Mouse (Mus musculus): ENCODE measurements around the gene H1foo. TPM values are rescaled to one million over a fixed set of nuclear protein-coding genes. Genes with fewer than 3 reads are reported as not detected.

The H1foo gene
- polyA plus RNA-seq, 1 experiment from 2014 or later: not detected

GRCm38 (mm10) chr6:115969103-115969502 lies 24.4 kb downstream of the H1foo start:
- peaks cover under 1% of the 10 kb centered on the region; the same call in 1 of the 2 replicates for H3K27me3 ChIP-seq (ENCODE audit: poor library complexity, severe bottlenecking)
- WGBS: 78% methylated on average over 9 of the region's 9 CpGs
- no peak for DNase-seq (ENCODE audit: extremely low spot score, low spot score)
- no peak overlapping the region for H3K4me3 ChIP-seq
- H3K27ac ChIP-seq: peak overlapping the region; percentile 63; the same call in 1 of the 2 replicates
- peaks cover 34% of the 10 kb centered on the region for H3K4me1 ChIP-seq
- no peaks in the 10 kb centered on the region for H3K9me3 ChIP-seq
- H3K36me3 ChIP-seq (replicated peaks): 0 out of 2 replicates have a peak, but pooled peaks cover 2% of the 10 kb centered on the region

GRCm38 (mm10) chr6:115969952-115970351 lies 25.2 kb downstream of the H1foo start:
- WGBS: 60% methylated on average over 5 of the region's 6 CpGs
- Histone ChIP-seq H3K36me3 (replicated peaks) (0 out of 2 replicates have a peak, but pooled peaks cover 2% of the 10 kb centered on the region), H3K4me1 (peaks cover 38% of the 10 kb centered on the region), H3K4me3 (no peak overlapping the region), H3K27ac (no peak overlapping the region), H3K9me3 (no peaks in the 10 kb centered on the region), H3K27me3 (ENCODE audit: poor library complexity, severe bottlenecking) (no peaks in the 10 kb centered on the region)
- DNase-seq (ENCODE audit: extremely low spot score, low spot score): no peak

- peak overlapping the region; percentile 31; the same call in 1 of the 2 replicates for H3K27ac ChIP-seq
- no peaks in the 10 kb centered on the region for H3K9me3 ChIP-seq
- peaks cover 41% of the 10 kb centered on the region for H3K4me1 ChIP-seq
- no peak for DNase-seq (ENCODE audit: extremely low spot score, low spot score)
- H3K27me3 ChIP-seq (ENCODE audit: poor library complexity, severe bottlenecking): no peaks in the 10 kb centered on the region
- H3K4me3 ChIP-seq: no peak overlapping the region
- 84% methylated on average over 13 of the region's 13 CpGs for WGBS
- H3K36me3 ChIP-seq (replicated peaks): 0 out of 2 replicates have a peak, but pooled peaks cover 2% of the 10 kb centered on the region
Observed at GRCm38 (mm10) chr6:115971273-115972060, 26.7 kb downstream of the H1foo start.

GRCm38 (mm10) chr6:115972083-115972764 lies 27.5 kb downstream of the H1foo start:
- Histone ChIP-seq H3K9me3 (no peaks in the 10 kb centered on the region), H3K36me3 (replicated peaks) (no peaks in the 10 kb centered on the region), H3K4me3 (no peak overlapping the region), H3K27me3 (ENCODE audit: poor library complexity, severe bottlenecking) (no peaks in the 10 kb centered on the region), H3K4me1 (peaks cover 41% of the 10 kb centered on the region), H3K27ac (peak overlapping the region; percentile 31; the same call in 1 of the 2 replicates)
- WGBS: 77% methylated on average over 7 of the region's 7 CpGs
- no peak for DNase-seq (ENCODE audit: extremely low spot score, low spot score)

GRCm38 (mm10) chr6:115973139-115973875 lies 28.6 kb downstream of the H1foo start:
- WGBS: 86% methylated on average over 15 of the region's 15 CpGs
- H3K9me3 ChIP-seq: no peaks in the 10 kb centered on the region
- peaks cover 33% of the 10 kb centered on the region for H3K4me1 ChIP-seq
- H3K36me3 ChIP-seq (replicated peaks): no peaks in the 10 kb centered on the region
- H3K4me3 ChIP-seq: no peak overlapping the region
- H3K27me3 ChIP-seq (ENCODE audit: poor library complexity, severe bottlenecking): no peaks in the 10 kb centered on the region
- no peak overlapping the region for H3K27ac ChIP-seq
- no peak for DNase-seq (ENCODE audit: extremely low spot score, low spot score)

- 89% methylated on average over 16 of the region's 16 CpGs for WGBS
- Histone ChIP-seq H3K27me3 (ENCODE audit: poor library complexity, severe bottlenecking) (no peaks in the 10 kb centered on the region), H3K4me1 (peaks cover 28% of the 10 kb centered on the region), H3K36me3 (replicated peaks) (no peaks in the 10 kb centered on the region), H3K27ac (0 out of 2 replicates have a peak overlapping the region, but pooled peaks have one; percentile 15), H3K9me3 (no peaks in the 10 kb centered on the region), H3K4me3 (no peak overlapping the region)
- no peak for DNase-seq (ENCODE audit: extremely low spot score, low spot score)
Observed at GRCm38 (mm10) chr6:115973881-115974662, 29.3 kb downstream of the H1foo start.

- Histone ChIP-seq H3K4me3 (no peak overlapping the region), H3K36me3 (replicated peaks) (no peaks in the 10 kb centered on the region), H3K27me3 (ENCODE audit: poor library complexity, severe bottlenecking) (no peaks in the 10 kb centered on the region), H3K4me1 (peaks cover 33% of the 10 kb centered on the region), H3K9me3 (no peaks in the 10 kb centered on the region), H3K27ac (no peak overlapping the region)
- no peak for DNase-seq (ENCODE audit: extremely low spot score, low spot score)
- 89% methylated on average over 8 of the region's 8 CpGs for WGBS
Observed at GRCm38 (mm10) chr6:115975606-115976005, 30.9 kb downstream of the H1foo start.

- Histone ChIP-seq H3K27me3 (ENCODE audit: poor library complexity, severe bottlenecking) (no peaks in the 10 kb centered on the region), H3K9me3 (no peaks in the 10 kb centered on the region), H3K27ac (peak overlapping the region; percentile 4; the same call in 1 of the 2 replicates), H3K4me3 (no peak overlapping the region), H3K36me3 (replicated peaks) (no peaks in the 10 kb centered on the region), H3K4me1 (peaks cover 31% of the 10 kb centered on the region)
- 89% methylated on average over 15 of the region's 15 CpGs for WGBS
- no peak for DNase-seq (ENCODE audit: extremely low spot score, low spot score)
Observed at GRCm38 (mm10) chr6:115977810-115978209, 33.1 kb downstream of the H1foo start.

- 60% methylated on average over 8 of the region's 8 CpGs for WGBS
- H3K9me3 ChIP-seq: no peaks in the 10 kb centered on the region
- H3K36me3 ChIP-seq (replicated peaks): no peaks in the 10 kb centered on the region
Observed at GRCm38 (mm10) chr6:115978596-115978995, 33.9 kb downstream of the H1foo start.

GRCm38 (mm10) chr6:115982889-115983288 lies 38.2 kb downstream of the H1foo start:
- no peaks in the 10 kb centered on the region for H3K36me3 ChIP-seq (replicated peaks)
- H3K9me3 ChIP-seq: no peaks in the 10 kb centered on the region
- no peak overlapping the region for H3K4me3 ChIP-seq
- 65% methylated on average over 7 of the region's 7 CpGs for WGBS
- DNase-seq (ENCODE audit: extremely low spot score, low spot score): no peak
- no peak overlapping the region for H3K27ac ChIP-seq
- peaks cover 28% of the 10 kb centered on the region for H3K27me3 ChIP-seq (ENCODE audit: poor library complexity, severe bottlenecking)
- peaks cover 69% of the 10 kb centered on the region for H3K4me1 ChIP-seq

More at GRCm38 (mm10) chr6:115978596-115978995, 33.9 kb downstream of the H1foo start:
- Histone ChIP-seq H3K4me1 (peaks cover 36% of the 10 kb centered on the region), H3K4me3 (no peak overlapping the region), H3K27ac (no peak overlapping the region), H3K27me3 (ENCODE audit: poor library complexity, severe bottlenecking) (no peaks in the 10 kb centered on the region)
- no peak for DNase-seq (ENCODE audit: extremely low spot score, low spot score)

- peak overlapping the region; percentile 48; the same call in 1 of the 2 replicates for H3K27ac ChIP-seq
- H3K4me1 ChIP-seq: peaks cover 69% of the 10 kb centered on the region
- WGBS: 71% methylated on average over 12 of the region's 12 CpGs
Observed at GRCm38 (mm10) chr6:115983306-115984038, 38.7 kb downstream of the H1foo start.

More at GRCm38 (mm10) chr6:115983306-115984038, 38.7 kb downstream of the H1foo start:
- DNase-seq (ENCODE audit: extremely low spot score, low spot score): no peak
- H3K36me3 ChIP-seq (replicated peaks): no peaks in the 10 kb centered on the region
- H3K9me3 ChIP-seq: no peaks in the 10 kb centered on the region
- H3K4me3 ChIP-seq: no peak overlapping the region
- peaks cover 31% of the 10 kb centered on the region for H3K27me3 ChIP-seq (ENCODE audit: poor library complexity, severe bottlenecking)

Data from forebrain, embryonic 10.5 days (tissue).